9 mouse cellular contexts compared by ENCODE assay signal in the genomic region with DNA sequence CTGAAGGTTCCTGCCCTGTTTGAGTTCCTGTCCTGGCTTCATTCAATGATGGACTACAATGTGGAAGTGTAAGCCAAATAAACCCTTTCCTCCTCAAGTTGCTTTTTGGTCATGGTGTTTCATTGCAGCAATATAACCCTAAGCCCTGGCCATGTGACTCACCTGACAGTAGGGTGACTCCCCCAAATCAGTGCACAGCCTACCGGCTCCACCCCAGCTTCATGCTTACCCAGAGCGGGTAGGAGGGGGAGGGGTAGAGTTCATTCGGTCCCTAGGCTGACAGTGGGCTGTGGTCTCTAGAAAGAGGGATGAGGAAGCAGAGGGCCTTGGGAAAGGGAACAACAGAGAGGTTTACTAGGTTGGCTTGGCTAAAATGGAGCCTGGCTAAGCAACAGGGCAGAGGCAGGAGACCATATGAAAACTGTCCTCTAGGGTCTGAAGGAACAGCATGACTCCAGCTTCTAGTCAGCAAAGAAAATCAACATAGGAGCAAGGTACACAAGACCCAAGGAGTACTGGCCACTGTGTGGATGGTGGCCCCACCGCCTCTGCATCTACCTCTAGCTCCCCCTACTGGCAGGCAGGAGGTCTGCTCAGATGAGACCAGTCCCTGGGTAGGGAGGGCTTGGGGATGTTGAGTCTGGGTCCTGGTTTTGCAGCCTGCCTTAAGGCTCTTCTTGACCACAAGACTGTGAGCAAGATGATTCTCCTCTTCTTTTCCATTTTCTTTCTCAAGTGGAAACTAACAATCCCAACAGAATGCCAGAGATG. TPM values are rescaled to one million over a fixed set of nuclear protein-coding genes. Genes with fewer than 3 reads are reported as not detected.
A peak's percentile ranks its signal among the peaks of the same experiment; 100 is the strongest.
DNase-seq lines count a peak whose midpoint lies in the region; ATAC-seq and TF ChIP-seq lines count a peak whose summit lies in the region.
"Had no signal": no experiment of that assay in that cellular context is flagged by ENCODE, and none has a peak within 500 bp of the region (broad histone marks: within the 10 kb centered on the region; RNA-seq: fewer than 3 reads in every experiment).

No protein-coding gene starts in this region.

- TF ChIP-seq POLR2A in ES-Bruce4 (IDR thresholded peaks at IDR 0.05; ENCODE audit: insufficient read depth, low read length), result no peak

- no peak overlapping the region for H3K9ac ChIP-seq in hindbrain, postnatal 0 days (replicated peaks; ENCODE audit: low read length)
- no peak overlapping the region for H3K9ac ChIP-seq in ES-Bruce4 (ENCODE audit: low read depth, poor library complexity, severe bottlenecking)
- H3K9ac ChIP-seq in intestine, postnatal 0 days (ENCODE audit: low read depth, low read length), result no peak overlapping the region
- H3K9ac ChIP-seq: forebrain, embryonic 13.5 days had no signal

- no peak overlapping the region for H3K4me2 ChIP-seq in hindbrain, postnatal 0 days (ENCODE audit: low read depth, low read length)
- no peak overlapping the region for H3K4me2 ChIP-seq in intestine, postnatal 0 days (replicated peaks; ENCODE audit: low read depth)
- H3K4me2 ChIP-seq: forebrain, embryonic 13.5 days had no signal

- no peaks in the 10 kb centered on the region for H3K36me3 ChIP-seq in hindbrain, postnatal 0 days (ENCODE audit: insufficient read depth, low read length)
- no peaks in the 10 kb centered on the region for H3K36me3 ChIP-seq in hindbrain, embryonic 10.5 days
- no peaks in the 10 kb centered on the region for H3K36me3 ChIP-seq in ES-Bruce4 (ENCODE audit: control insufficient read depth, insufficient read depth, low read length, poor library complexity, severe bottlenecking)
- H3K36me3 ChIP-seq in intestine, postnatal 0 days (ENCODE audit: control insufficient read depth, insufficient read depth), result no peaks in the 10 kb centered on the region

- no peak overlapping the region for H3K27ac ChIP-seq in hindbrain, postnatal 0 days
- H3K27ac ChIP-seq in hindbrain, embryonic 10.5 days, result no peak overlapping the region
- H3K27ac ChIP-seq in ES-Bruce4 (ENCODE audit: insufficient read depth, low read length), result no peak overlapping the region
- H3K27ac ChIP-seq in intestine, postnatal 0 days (ENCODE audit: low read depth, low read length), result no peak overlapping the region
- H3K27ac ChIP-seq: forebrain, embryonic 13.5 days had no signal

- no peaks in the 10 kb centered on the region for H3K27me3 ChIP-seq in hindbrain, postnatal 0 days (ENCODE audit: insufficient read depth, low read length)
- no peaks in the 10 kb centered on the region for H3K27me3 ChIP-seq in hindbrain, embryonic 10.5 days (ENCODE audit: insufficient read depth, poor library complexity, severe bottlenecking)
- no peaks in the 10 kb centered on the region for H3K27me3 ChIP-seq in ES-Bruce4 (ENCODE audit: control insufficient read depth, insufficient read depth, low read length, poor library complexity, severe bottlenecking)
- H3K27me3 ChIP-seq in intestine, postnatal 0 days (replicated peaks; ENCODE audit: control insufficient read depth, insufficient read depth, low read length), result no peaks in the 10 kb centered on the region
- H3K27me3 ChIP-seq: forebrain, embryonic 13.5 days had no signal

- no peaks in the 10 kb centered on the region for H3K4me1 ChIP-seq in hindbrain, postnatal 0 days (ENCODE audit: insufficient read depth, low read length)
- peaks cover 21% of the 10 kb centered on the region for H3K4me1 ChIP-seq in hindbrain, embryonic 10.5 days (replicated peaks)
- H3K4me1 ChIP-seq in ES-Bruce4 (ENCODE audit: control insufficient read depth, insufficient read depth, low read length), result no peaks in the 10 kb centered on the region
- no peaks in the 10 kb centered on the region for H3K4me1 ChIP-seq in intestine, postnatal 0 days (replicated peaks; ENCODE audit: control insufficient read depth, insufficient read depth, low read length)
- H3K4me1 ChIP-seq: forebrain, embryonic 13.5 days had no signal

- peak; percentile 63 for TF ChIP-seq CTCF in hindbrain, postnatal 0 days (IDR thresholded peaks at IDR 0.05; ENCODE audit: low read depth)
- peak; percentile 93 for TF ChIP-seq CTCF in ES-Bruce4 (IDR thresholded peaks at IDR 0.05; ENCODE audit: low read depth, low read length)
- TF ChIP-seq CTCF in intestine, postnatal 0 days (IDR thresholded peaks at IDR 0.05; ENCODE audit: low read depth), result peak; percentile 76

- 64% methylated on average over 4 of the region's 4 CpGs for WGBS in hindbrain, postnatal 0 days
- WGBS in hindbrain, embryonic 10.5 days, result 55% methylated on average over 4 of the region's 4 CpGs
- 41% methylated on average over 4 of the region's 4 CpGs for WGBS in intestine, postnatal 0 days

- ATAC-seq in hindbrain, postnatal 0 days, result peak; percentile 64; the same call in 1 of the 2 replicates
- no peak for ATAC-seq in intestine, postnatal 0 days
- ATAC-seq: forebrain, embryonic 13.5 days had no signal

- H3K9me3 ChIP-seq in hindbrain, postnatal 0 days (ENCODE audit: low read length), result no peaks in the 10 kb centered on the region
- no peaks in the 10 kb centered on the region for H3K9me3 ChIP-seq in hindbrain, embryonic 10.5 days
- H3K9me3 ChIP-seq in ES-Bruce4 (replicated peaks; ENCODE audit: control insufficient read depth, insufficient read depth, low read length, poor library complexity, severe bottlenecking), result no peaks in the 10 kb centered on the region
- H3K9me3 ChIP-seq in intestine, postnatal 0 days (ENCODE audit: control insufficient read depth), result no peaks in the 10 kb centered on the region
- H3K9me3 ChIP-seq: forebrain, embryonic 13.5 days had no signal

- no peak for DNase-seq in hindbrain, postnatal 0 days (ENCODE audit: low spot score)
- DNase-seq in hindbrain, embryonic 10.5 days (ENCODE audit: low spot score), result no peak
- peak; percentile 24 to 61 for DNase-seq in spleen, postnatal 10 days (ENCODE audit: low spot score in 2 of 2)
- DNase-seq in urinary bladder, adult 2 months (ENCODE audit: low spot score), result no peak
- DNase-seq in right cerebral cortex, adult 18-20 months, result no peak
- no peak for DNase-seq in adrenal gland, adult 8-10 months

- H3K4me3 ChIP-seq in hindbrain, postnatal 0 days (ENCODE audit: low read length), result no peak overlapping the region
- no peak overlapping the region for H3K4me3 ChIP-seq in hindbrain, embryonic 10.5 days
- no peak overlapping the region for H3K4me3 ChIP-seq in ES-Bruce4 (ENCODE audit: low read depth, low read length)
- H3K4me3 ChIP-seq in intestine, postnatal 0 days (ENCODE audit: low read depth, low read length), result no peak overlapping the region
- H3K4me3 ChIP-seq: forebrain, embryonic 13.5 days had no signal

- TF ChIP-seq EP300 in ES-Bruce4 (IDR thresholded peaks at IDR 0.05; ENCODE audit: insufficient read depth, low read depth, low read length), result no peak

RNA-seq across cellular contexts. Expression of a gene that starts 25.9 kb away (rescaled TPM):
- 50.6 and 50.9 TPM in 2 replicates for total RNA-seq in hindbrain, postnatal 0 days (2014; rRNA removed)
- polyA plus RNA-seq in hindbrain, postnatal 0 days (2015; fragmentation: Nextera tagmentation; extraction: Ambion mirVana), result 18.5 and 21.2 TPM in 2 replicates
- polyA plus RNA-seq in hindbrain, embryonic 10.5 days (2016; fragmentation: Nextera tagmentation; extraction: Ambion mirVana), result 28.5 and 32.2 TPM in 2 replicates
- polyA plus RNA-seq in ES-Bruce4 (2011; ENCODE audit: insufficient read depth, insufficient read length, low read depth, missing spikeins), result 21.3 and 23.3 TPM in 2 replicates
- polyA plus RNA-seq in intestine, postnatal 0 days (2015; fragmentation: Nextera tagmentation; extraction: Ambion mirVana), result 19.5 and 24.1 TPM in 2 replicates
- 60.4 and 68.7 TPM in 2 replicates for polyA plus RNA-seq in urinary bladder, adult 2 months (2012; rRNA removed)
- 10 to 100 TPM in 3 of 4 experiments, 1 to 10 TPM in 1; 8.8 to 24.6 (median 14.7) TPM for total RNA-seq in adrenal gland, adult 8-10 months (2022)

RNA-seq across cellular contexts. Expression of a gene that starts 29.9 kb away (rescaled TPM):
- total RNA-seq in hindbrain, postnatal 0 days (2014; rRNA removed), result 100 and 111 TPM in 2 replicates
- polyA plus RNA-seq in hindbrain, postnatal 0 days (2015; fragmentation: Nextera tagmentation; extraction: Ambion mirVana), result 50.1 and 50.7 TPM in 2 replicates
- 12.3 and 15.6 TPM in 2 replicates for polyA plus RNA-seq in hindbrain, embryonic 10.5 days (2016; fragmentation: Nextera tagmentation; extraction: Ambion mirVana)
- 6.1 and 7.1 TPM in 2 replicates for polyA plus RNA-seq in ES-Bruce4 (2011; ENCODE audit: insufficient read depth, insufficient read length, low read depth, missing spikeins)
- polyA plus RNA-seq in intestine, postnatal 0 days (2015; fragmentation: Nextera tagmentation; extraction: Ambion mirVana), result 4.2 and 4.8 TPM in 2 replicates
- polyA plus RNA-seq in urinary bladder, adult 2 months (2012; rRNA removed), result 24.2 and 26.6 TPM in 2 replicates
- 10 to 100 TPM in 3 of 4 experiments, 1 to 10 TPM in 1; 9.8 to 26.5 (median 20.6) TPM for total RNA-seq in adrenal gland, adult 8-10 months (2022)

Comparison
In these comparisons a context has a peak if more than half of its experiments do, and no peak if none do; other contexts are left out.
1. DNase-seq: peak in spleen, postnatal 10 days (2 of 2); none in hindbrain, postnatal 0 days (single experiment), hindbrain, embryonic 10.5 days (single experiment), urinary bladder, adult 2 months (single experiment), right cerebral cortex, adult 18-20 months (single experiment) and adrenal gland, adult 8-10 months (single experiment).
2. Peak in every context shown above with its lines, with median percentiles within 50 percentile points of each other: CTCF ChIP-seq.